Mouse (Mus musculus) spleen, postnatal 14 days (tissue): ENCODE measurements around the gene Lipc.

Experiments
- DNase-seq, 2 experiments: peaks; one replicate each; pipeline ENCODE4 v3.0.0; 2021 to 2022; ENCODE audit warnings: low spot score in 2 of 2

Lipc gene

GRCm38 (mm10) chr9:70818739-70819138 is 133.3 kb downstream of the Lipc start:
- DNase-seq: no peak

GRCm38 (mm10) chr9:70817396-70817795 is 134.6 kb downstream of the Lipc start:
- no peak for DNase-seq

- DNase-seq: no peak
These were observed 135.2 kb downstream of the Lipc start for GRCm38 (mm10) chr9:70816701-70817305.

- DNase-seq: no peak
These were observed 139.5 kb downstream of the Lipc start for GRCm38 (mm10) chr9:70812551-70812950.

GRCm38 (mm10) chr9:70807714-70808113 is 144.3 kb downstream of the Lipc start:
- DNase-seq: no peak

- DNase-seq: no peak
These were observed 146.0 kb downstream of the Lipc start for GRCm38 (mm10) chr9:70806069-70806468.

GRCm38 (mm10) chr9:70802816-70803215 is 149.2 kb downstream of the Lipc start:
- DNase-seq: no peak

GRCm38 (mm10) chr9:70801761-70802160 is 150.3 kb downstream of the Lipc start:
- DNase-seq: no peak

GRCm38 (mm10) chr9:70800588-70801315 is 151.3 kb downstream of the Lipc start:
- DNase-seq: no peak

- DNase-seq: no peak
These were observed 156.6 kb downstream of the Lipc start for GRCm38 (mm10) chr9:70795439-70795757.

GRCm38 (mm10) chr9:70794643-70795438 is 157.2 kb downstream of the Lipc start:
- DNase-seq: no peak

- no peak for DNase-seq
These were observed 161.4 kb downstream of the Lipc start for GRCm38 (mm10) chr9:70790621-70791020.

- no peak for DNase-seq
These were observed 163.3 kb downstream of the Lipc start for GRCm38 (mm10) chr9:70788705-70789104.

GRCm38 (mm10) chr9:70782191-70782590 is 169.8 kb downstream of the Lipc start:
- DNase-seq: no peak

GRCm38 (mm10) chr9:70775517-70775916 is 176.5 kb downstream of the Lipc start:
- no peak for DNase-seq

GRCm38 (mm10) chr9:70760974-70761373 is 191.1 kb downstream of the Lipc start:
- no peak for DNase-seq

GRCm38 (mm10) chr9:70751504-70752222 is 200.4 kb downstream of the Lipc start:
- no peak for DNase-seq
